Mouse (Mus musculus): ENCODE results near the gene Idh2. TPM values are rescaled to one million over a fixed set of nuclear protein-coding genes. Genes with fewer than 3 reads are reported as not detected.
"Not testable (repeated sequence)": the region's sequence is repeated elsewhere in the genome, so short reads cannot be mapped to it uniquely, and the experiment has no call there.

Idh2 gene
- polyA plus RNA-seq, 1 experiment, result 178 TPM

GRCm38 (mm10) chr7:80053147-80053546 is 62.0 kb downstream of the Idh2 start:
- no peak overlapping the region for H3K4me3 ChIP-seq (ENCODE audit: low read depth, low read length)
- H3K4me1 ChIP-seq (ENCODE audit: control insufficient read depth, insufficient read depth, low read length), result peaks cover 9% of the 10 kb centered on the region
- H3K27me3 ChIP-seq (ENCODE audit: control insufficient read depth, insufficient read depth, low read length, poor library complexity, severe bottlenecking), result no peaks in the 10 kb centered on the region
- H3K36me3 ChIP-seq (ENCODE audit: control insufficient read depth, insufficient read depth, low read length, poor library complexity, severe bottlenecking), result no peaks in the 10 kb centered on the region; the same call in 1 of the 2 replicates
- no peaks in the 10 kb centered on the region for H3K9me3 ChIP-seq (replicated peaks; ENCODE audit: control insufficient read depth, insufficient read depth, low read length, poor library complexity, severe bottlenecking)
- no peak overlapping the region for H3K9ac ChIP-seq (ENCODE audit: low read depth, poor library complexity, severe bottlenecking)
- no peak for TF ChIP-seq POLR2A (IDR thresholded peaks at IDR 0.05; ENCODE audit: insufficient read depth, low read length)
- no peak for TF ChIP-seq EP300 (IDR thresholded peaks at IDR 0.05; ENCODE audit: insufficient read depth, low read depth, low read length)
- H3K27ac ChIP-seq (ENCODE audit: insufficient read depth, low read length), result no peak overlapping the region

DNA sequence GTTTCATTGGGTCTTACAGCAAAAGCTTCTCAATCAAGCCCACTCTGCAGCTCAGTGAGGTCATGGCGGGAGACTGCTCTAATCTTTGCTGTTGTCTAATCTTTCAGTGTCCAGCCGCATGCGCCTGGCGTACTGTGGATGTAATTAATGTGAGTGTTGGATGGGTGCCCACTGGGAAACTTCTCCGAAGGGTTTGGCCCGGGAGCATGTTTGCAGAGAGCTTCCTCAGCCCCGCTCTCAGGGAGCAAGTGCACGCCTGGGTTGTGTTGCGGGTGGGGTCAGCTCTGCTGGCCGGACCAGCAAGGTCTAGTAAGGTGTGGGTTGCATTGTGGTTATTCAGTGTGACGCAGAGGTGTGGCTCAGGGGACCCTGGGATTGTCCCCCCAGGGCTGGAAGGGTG is 62.9 kb downstream of the Idh2 start:
- no peak for TF ChIP-seq EP300 (IDR thresholded peaks at IDR 0.05; ENCODE audit: insufficient read depth, low read depth, low read length)
- no peaks in the 10 kb centered on the region; the same call in 1 of the 2 replicates for H3K36me3 ChIP-seq (ENCODE audit: control insufficient read depth, insufficient read depth, low read length, poor library complexity, severe bottlenecking)
- H3K4me3 ChIP-seq (ENCODE audit: low read depth, low read length), result no peak overlapping the region
- peaks cover 9% of the 10 kb centered on the region for H3K4me1 ChIP-seq (ENCODE audit: control insufficient read depth, insufficient read depth, low read length)
- no peak overlapping the region for H3K27ac ChIP-seq (ENCODE audit: insufficient read depth, low read length)
- no peaks in the 10 kb centered on the region for H3K9me3 ChIP-seq (replicated peaks; ENCODE audit: control insufficient read depth, insufficient read depth, low read length, poor library complexity, severe bottlenecking)
- no peaks in the 10 kb centered on the region for H3K27me3 ChIP-seq (ENCODE audit: control insufficient read depth, insufficient read depth, low read length, poor library complexity, severe bottlenecking)
- H3K9ac ChIP-seq (ENCODE audit: low read depth, poor library complexity, severe bottlenecking), result no peak overlapping the region

DNA sequence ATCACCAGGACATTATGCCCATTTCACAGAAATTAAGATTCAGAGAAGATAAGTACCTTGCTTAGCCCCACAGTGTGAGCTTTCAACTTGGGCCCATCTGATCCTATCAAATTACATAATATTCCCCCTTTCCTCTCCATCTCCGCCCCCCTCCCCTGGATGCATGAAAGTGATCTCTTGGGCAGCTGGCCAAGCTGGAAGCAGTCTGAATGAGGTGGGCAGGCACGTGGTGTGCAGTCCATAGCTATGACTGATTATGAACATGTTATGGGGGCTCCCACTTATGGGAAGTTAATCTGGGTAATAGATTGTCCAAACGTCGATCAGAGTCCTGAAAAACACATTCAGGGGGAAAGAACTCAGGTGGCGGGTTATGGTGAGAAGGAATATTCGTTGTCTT is 63.4 kb downstream of the Idh2 start:
- Histone ChIP-seq H3K4me3 (ENCODE audit: low read depth, low read length) (no peak overlapping the region), H3K9me3 (replicated peaks; ENCODE audit: control insufficient read depth, insufficient read depth, low read length, poor library complexity, severe bottlenecking) (no peaks in the 10 kb centered on the region), H3K9ac (ENCODE audit: low read depth, poor library complexity, severe bottlenecking) (no peak overlapping the region), H3K27me3 (ENCODE audit: control insufficient read depth, insufficient read depth, low read length, poor library complexity, severe bottlenecking) (no peaks in the 10 kb centered on the region), H3K27ac (ENCODE audit: insufficient read depth, low read length) (no peak overlapping the region), H3K4me1 (ENCODE audit: control insufficient read depth, insufficient read depth, low read length) (peaks cover 7% of the 10 kb centered on the region), H3K36me3 (ENCODE audit: control insufficient read depth, insufficient read depth, low read length, poor library complexity, severe bottlenecking) (no peaks in the 10 kb centered on the region; the same call in 1 of the 2 replicates)
- TF ChIP-seq POLR2A (IDR thresholded peaks at IDR 0.05; ENCODE audit: insufficient read depth, low read length) (no peak), EP300 (IDR thresholded peaks at IDR 0.05; ENCODE audit: insufficient read depth, low read depth, low read length) (no peak), CTCF (IDR thresholded peaks at IDR 0.05; ENCODE audit: low read depth, low read length) (no peak)

GRCm38 (mm10) chr7:80050382-80050781 is 64.8 kb downstream of the Idh2 start:
- H3K27ac ChIP-seq (ENCODE audit: insufficient read depth, low read length); H3K9me3 ChIP-seq (replicated peaks; ENCODE audit: control insufficient read depth, insufficient read depth, low read length, poor library complexity, severe bottlenecking); H3K4me1 ChIP-seq (ENCODE audit: control insufficient read depth, insufficient read depth, low read length); H3K4me3 ChIP-seq (ENCODE audit: low read depth, low read length); H3K36me3 ChIP-seq (ENCODE audit: control insufficient read depth, insufficient read depth, low read length, poor library complexity, severe bottlenecking); H3K27me3 ChIP-seq (ENCODE audit: control insufficient read depth, insufficient read depth, low read length, poor library complexity, severe bottlenecking); H3K9ac ChIP-seq (ENCODE audit: low read depth, poor library complexity, severe bottlenecking): not testable (repeated sequence)

- Histone ChIP-seq H3K9ac (ENCODE audit: low read depth, poor library complexity, severe bottlenecking) (no peak overlapping the region), H3K4me3 (ENCODE audit: low read depth, low read length) (no peak overlapping the region), H3K27ac (ENCODE audit: insufficient read depth, low read length) (no peak overlapping the region), H3K27me3 (ENCODE audit: control insufficient read depth, insufficient read depth, low read length, poor library complexity, severe bottlenecking) (no peaks in the 10 kb centered on the region), H3K4me1 (ENCODE audit: control insufficient read depth, insufficient read depth, low read length) (peaks cover 4% of the 10 kb centered on the region), H3K36me3 (ENCODE audit: control insufficient read depth, insufficient read depth, low read length, poor library complexity, severe bottlenecking) (no peaks in the 10 kb centered on the region), H3K9me3 (replicated peaks; ENCODE audit: control insufficient read depth, insufficient read depth, low read length, poor library complexity, severe bottlenecking) (no peaks in the 10 kb centered on the region)
- TF ChIP-seq EP300 (IDR thresholded peaks at IDR 0.05; ENCODE audit: insufficient read depth, low read depth, low read length) (no peak), POLR2A (IDR thresholded peaks at IDR 0.05; ENCODE audit: insufficient read depth, low read length) (no peak), CTCF (IDR thresholded peaks at IDR 0.05; ENCODE audit: low read depth, low read length) (no peak)
Observed at GRCm38 (mm10) chr7:80049746-80050145, 65.4 kb downstream of the Idh2 start.

DNA sequence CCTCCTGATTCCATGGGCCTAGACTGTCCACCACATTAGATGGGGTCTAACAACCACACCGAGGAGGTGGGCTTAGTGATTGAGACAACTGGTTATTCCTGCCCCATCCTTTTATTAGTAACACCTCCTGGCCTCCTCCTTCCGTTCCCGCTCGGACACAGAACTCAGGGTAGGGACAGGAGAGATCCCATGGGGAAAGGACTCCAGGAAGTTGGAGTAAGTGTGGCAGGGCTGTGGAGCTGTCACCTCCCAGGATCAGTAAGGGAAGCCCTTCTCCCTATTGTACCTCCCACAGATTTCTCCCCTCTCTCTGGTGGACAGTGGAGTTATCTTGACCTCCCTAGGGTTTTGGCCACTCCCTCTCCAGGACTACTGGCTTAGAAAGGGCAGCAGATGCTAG is 68.2 kb downstream of the Idh2 start:
- Histone ChIP-seq H3K4me3 (ENCODE audit: low read depth, low read length) (no peak overlapping the region), H3K36me3 (ENCODE audit: control insufficient read depth, insufficient read depth, low read length, poor library complexity, severe bottlenecking) (no peaks in the 10 kb centered on the region), H3K9ac (ENCODE audit: low read depth, poor library complexity, severe bottlenecking) (no peak overlapping the region), H3K9me3 (replicated peaks; ENCODE audit: control insufficient read depth, insufficient read depth, low read length, poor library complexity, severe bottlenecking) (no peaks in the 10 kb centered on the region), H3K27me3 (ENCODE audit: control insufficient read depth, insufficient read depth, low read length, poor library complexity, severe bottlenecking) (no peaks in the 10 kb centered on the region), H3K27ac (ENCODE audit: insufficient read depth, low read length) (no peak overlapping the region), H3K4me1 (ENCODE audit: control insufficient read depth, insufficient read depth, low read length) (peaks cover 3% of the 10 kb centered on the region)
- no peak for TF ChIP-seq EP300 (IDR thresholded peaks at IDR 0.05; ENCODE audit: insufficient read depth, low read depth, low read length)
- no peak for TF ChIP-seq POLR2A (IDR thresholded peaks at IDR 0.05; ENCODE audit: insufficient read depth, low read length)
- TF ChIP-seq CTCF (IDR thresholded peaks at IDR 0.05; ENCODE audit: low read depth, low read length), result no peak

Other genes starting within 250 kb of the Idh2 start
- gene Ap3s2, start 194.7 kb downstream of the Idh2 start, polyA plus RNA-seq (2011; ENCODE audit: insufficient read depth, insufficient read length, low read depth, missing spikeins), result 61.0 and 61.2 TPM in 2 replicates
- gene Arpin, start 180.0 kb downstream of the Idh2 start, polyA plus RNA-seq (2011; ENCODE audit: insufficient read depth, insufficient read length, low read depth, missing spikeins), result 2.3 and 2.4 TPM in 2 replicates
- 80.1 and 86.7 TPM in 2 replicates for gene Zfp710, start 90.6 kb downstream of the Idh2 start, polyA plus RNA-seq (2011; ENCODE audit: insufficient read depth, insufficient read length, low read depth, missing spikeins)
- 27.1 and 29.0 TPM in 2 replicates for gene Sema4b, start 71.4 kb upstream of the Idh2 start, polyA plus RNA-seq (2011; ENCODE audit: insufficient read depth, insufficient read length, low read depth, missing spikeins)
- 35.5 and 38.4 TPM in 2 replicates for gene Cib1, start 117.4 kb upstream of the Idh2 start, polyA plus RNA-seq (2011; ENCODE audit: insufficient read depth, insufficient read length, low read depth, missing spikeins)
- 3.3 and 4.3 TPM in 2 replicates for gene Gdpgp1, start 117.5 kb upstream of the Idh2 start, polyA plus RNA-seq (2011; ENCODE audit: insufficient read depth, insufficient read length, low read depth, missing spikeins)
- 0.84 and 1.2 TPM in 2 replicates for gene Ttll13, start 131.0 kb upstream of the Idh2 start, polyA plus RNA-seq (2011; ENCODE audit: insufficient read depth, insufficient read length, low read depth, missing spikeins)
- 29.1 and 32.5 TPM in 2 replicates for gene Ngrn, start 145.8 kb upstream of the Idh2 start, polyA plus RNA-seq (2011; ENCODE audit: insufficient read depth, insufficient read length, low read depth, missing spikeins)
- gene Vps33b, start 154.3 kb upstream of the Idh2 start, polyA plus RNA-seq (2011; ENCODE audit: insufficient read depth, insufficient read length, low read depth, missing spikeins), result 15.7 and 16.2 TPM in 2 replicates
- 246 and 258 TPM in 2 replicates for gene Prc1, start 179.1 kb upstream of the Idh2 start, polyA plus RNA-seq (2011; ENCODE audit: insufficient read depth, insufficient read length, low read depth, missing spikeins)
- 16.3 and 26.5 TPM in 2 replicates for gene Rccd1, start 209.1 kb upstream of the Idh2 start, polyA plus RNA-seq (2011; ENCODE audit: insufficient read depth, insufficient read length, low read depth, missing spikeins)
- gene Unc45a, start 225.6 kb upstream of the Idh2 start, polyA plus RNA-seq (2011; ENCODE audit: insufficient read depth, insufficient read length, low read depth, missing spikeins), result 24.0 and 25.3 TPM in 2 replicates
- gene Hddc3, start 227.7 kb upstream of the Idh2 start, polyA plus RNA-seq (2011; ENCODE audit: insufficient read depth, insufficient read length, low read depth, missing spikeins), result 9.7 and 12.8 TPM in 2 replicates

Measured in ES-Bruce4 (cell line).